Mouse (Mus musculus) layer of hippocampus, postnatal 10 days (tissue): ENCODE data around the gene Mrln. TPM values are rescaled to one million over a fixed set of nuclear protein-coding genes. Genes with fewer than 3 reads are reported as not detected.

Experiments used
- DNase-seq, 2 experiments: peaks; one replicate each; pipeline ENCODE4 v3.0.0; 2021; ENCODE audit warnings: low spot score in 2 of 2
- long read RNA-seq: library from polyadenylated mRNA; stranded (forward); transcript quantifications from one replicate; pipeline ENCODE4 v2.0.0, GENCODE M21; 2023
- total RNA-seq, 2 experiments: library from RNA; stranded (reverse); gene quantifications; 2 replicates each; pipeline ENCODE4 v1.2.3; 2021

Gene Mrln
- 1 to 10 TPM in 1 of 2 experiments, not detected in 1; 1.6 TPM for total RNA-seq
- long read RNA-seq, partial matches to known transcripts = 0 of 1 reads
- long read RNA-seq, other reads (novel, unspliced or antisense) = 0 of 1 reads

DNA sequence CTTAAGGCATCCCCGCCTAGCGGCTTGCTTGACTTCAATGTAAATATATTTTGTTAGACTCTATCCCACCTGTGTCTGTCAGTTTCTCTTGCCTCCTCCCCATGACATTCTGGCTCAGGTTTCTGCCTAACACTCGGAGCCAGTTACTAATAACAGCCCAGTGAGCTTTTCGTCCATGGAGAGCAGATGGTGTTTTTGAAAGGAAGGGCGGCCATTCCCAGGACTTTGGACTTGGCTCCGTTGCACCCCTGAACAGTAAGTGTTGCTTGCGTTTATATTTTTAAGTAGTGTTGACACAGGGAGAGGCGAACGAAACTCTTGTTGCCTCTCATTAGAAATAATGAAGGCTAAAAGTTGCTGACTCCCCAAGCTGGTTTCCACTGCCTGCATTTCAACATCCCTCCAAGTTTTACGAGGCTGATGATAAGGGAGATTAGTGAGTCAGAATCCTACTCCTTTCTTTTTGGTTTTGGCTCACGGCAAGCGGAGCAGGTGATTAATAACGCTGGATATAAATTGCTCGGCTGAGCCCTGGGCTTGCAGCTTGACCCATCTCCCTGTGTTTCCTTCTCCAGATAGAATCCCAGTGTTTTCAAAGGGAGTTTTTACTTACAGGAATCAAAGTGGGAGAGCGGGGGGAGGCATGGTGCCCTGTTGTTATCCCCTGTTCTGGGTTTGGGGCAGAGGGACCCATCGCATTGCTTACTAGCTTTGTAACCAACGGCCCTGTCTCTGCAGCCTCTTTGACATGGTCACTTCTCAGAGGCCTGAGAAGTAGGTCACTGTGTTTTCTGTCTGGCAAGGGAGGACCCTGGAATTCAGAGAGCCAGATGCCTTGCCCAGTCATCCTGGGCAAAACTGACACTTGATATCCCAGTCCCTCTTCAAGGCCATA, at the start of gene Mrln:
Gene Mrln (plus strand): TSS at position 160 of the 895 bp plus-strand sequence.
- no peak for DNase-seq

DNA sequence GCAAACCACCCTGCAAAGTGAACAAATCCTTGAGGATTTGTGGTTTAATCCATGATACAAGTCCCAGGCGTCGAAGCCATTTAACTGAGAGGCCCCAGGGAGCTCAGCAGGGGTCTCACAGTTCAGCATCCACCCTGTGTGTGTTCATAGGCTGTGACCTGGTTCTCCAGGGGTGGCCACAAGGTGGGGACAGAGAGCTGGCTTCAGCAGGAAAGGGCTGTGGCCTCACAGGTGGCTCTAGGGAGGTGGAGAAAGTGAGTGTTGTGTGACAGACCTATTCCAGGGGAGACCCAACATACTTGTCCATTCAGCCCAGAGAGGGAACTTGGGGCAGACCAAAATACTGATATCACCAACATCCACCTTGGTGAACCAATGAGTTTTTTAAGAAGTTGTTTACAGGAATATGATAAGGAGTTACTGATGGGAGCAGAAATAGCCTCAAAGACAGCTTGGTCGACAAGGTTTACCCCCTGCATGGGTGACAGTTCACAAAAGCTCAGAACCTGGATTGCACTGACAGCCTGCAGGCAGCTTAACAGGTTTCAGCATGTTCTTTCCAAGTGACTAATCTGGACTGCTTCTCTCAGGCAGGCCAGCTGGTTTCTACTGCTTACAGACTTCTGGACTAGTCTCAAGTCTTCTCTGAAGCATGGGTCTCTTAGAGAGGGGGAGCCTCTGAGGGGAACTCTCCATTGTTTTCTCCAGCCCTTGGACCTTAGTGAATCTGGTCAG, 47.9 kb upstream of the Mrln start:
- DNase-seq = no peak

DNA sequence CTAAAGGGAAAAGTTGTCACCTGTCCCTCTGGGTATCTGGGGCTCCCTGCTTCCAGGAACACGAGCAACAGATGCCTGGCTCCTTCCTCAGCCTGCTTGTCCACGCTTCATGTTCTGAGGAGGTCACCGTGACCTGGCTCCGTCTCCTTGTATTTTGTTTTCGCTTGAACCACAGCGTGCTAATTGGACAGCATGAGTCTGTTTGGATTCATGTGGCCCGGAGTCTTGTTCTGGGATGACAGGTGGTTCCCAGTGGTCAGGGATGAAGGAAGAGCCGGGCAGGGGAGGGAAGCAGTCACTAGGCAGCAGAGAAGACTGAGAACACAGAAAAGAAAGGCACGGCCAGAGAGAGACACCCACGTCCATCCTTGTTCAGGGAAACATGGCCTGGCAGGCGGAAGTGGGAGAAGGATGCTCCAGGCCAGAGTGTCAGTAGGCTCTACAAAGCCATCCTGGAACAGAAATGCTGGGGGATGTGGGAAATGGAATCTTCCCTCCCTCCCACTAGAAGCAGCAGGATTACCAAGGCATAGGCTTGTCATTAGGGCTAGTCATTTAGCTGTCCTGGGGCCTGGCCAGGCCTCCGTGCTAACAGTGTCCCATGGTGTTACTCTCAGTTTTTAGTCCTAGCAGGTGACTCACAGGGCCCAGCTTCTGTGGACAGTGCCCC, 44.7 kb upstream of the Mrln start:
- DNase-seq = no peak

DNA sequence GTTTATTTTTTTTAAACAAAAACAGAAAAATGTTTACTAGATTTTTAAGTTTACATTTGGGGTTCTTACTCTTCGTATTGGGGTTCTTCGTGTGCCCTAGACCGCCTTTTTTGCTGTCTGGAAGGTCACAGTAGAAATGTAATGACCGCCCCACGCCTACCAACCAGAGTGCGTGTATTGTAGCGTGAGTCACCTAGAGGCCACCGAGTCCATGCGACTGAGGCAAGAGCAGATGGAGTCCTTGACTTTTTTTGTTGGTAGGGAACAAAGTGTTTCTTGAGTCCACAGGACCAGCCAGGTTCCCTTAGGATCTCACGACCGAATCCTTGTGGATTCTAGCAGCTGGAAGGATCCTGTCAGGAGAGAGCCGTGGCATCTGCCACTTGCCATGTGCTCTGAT, 43.7 kb upstream of the Mrln start:
- no peak for DNase-seq

DNA sequence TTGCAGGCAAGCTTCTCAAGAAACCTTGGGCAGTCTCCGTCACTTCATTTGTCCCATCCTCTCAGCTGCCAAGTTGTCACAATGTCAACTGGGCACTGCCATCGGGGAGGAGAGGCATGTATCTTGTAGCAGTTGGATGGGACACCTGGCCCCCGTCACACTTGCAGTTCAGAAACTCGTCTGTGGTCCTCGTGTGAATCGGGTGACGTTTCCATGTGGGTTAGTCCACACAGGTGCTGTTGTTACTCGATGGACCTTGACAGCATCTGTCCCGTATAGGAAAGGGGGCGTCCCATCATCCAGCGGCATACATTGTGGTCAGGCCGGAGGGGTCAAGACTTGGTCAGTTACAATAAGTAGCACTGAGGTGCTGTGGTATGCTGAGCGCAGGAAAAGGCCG, 43.0 kb upstream of the Mrln start:
- DNase-seq = no peak

DNA sequence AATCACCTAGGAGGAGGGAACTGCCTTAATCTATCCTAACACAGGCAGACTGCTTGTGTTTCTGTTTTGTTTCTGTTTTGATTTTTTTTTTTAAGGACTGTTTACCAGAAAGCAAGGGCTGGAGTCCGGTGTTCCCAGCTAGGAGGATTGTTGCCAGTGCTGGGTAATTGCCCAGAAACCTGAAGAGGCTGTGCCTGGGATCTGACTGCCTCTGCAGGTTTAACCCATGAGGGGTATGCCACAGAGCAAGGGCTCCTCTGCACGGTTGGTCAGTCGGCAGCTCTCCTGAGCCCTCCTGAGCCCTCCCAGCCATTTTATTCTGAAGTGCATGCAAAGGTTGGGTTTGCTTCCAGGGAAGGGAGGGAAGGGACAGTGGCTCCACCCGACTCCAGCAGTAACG, 40.8 kb upstream of the Mrln start:
- no peak for DNase-seq

DNA sequence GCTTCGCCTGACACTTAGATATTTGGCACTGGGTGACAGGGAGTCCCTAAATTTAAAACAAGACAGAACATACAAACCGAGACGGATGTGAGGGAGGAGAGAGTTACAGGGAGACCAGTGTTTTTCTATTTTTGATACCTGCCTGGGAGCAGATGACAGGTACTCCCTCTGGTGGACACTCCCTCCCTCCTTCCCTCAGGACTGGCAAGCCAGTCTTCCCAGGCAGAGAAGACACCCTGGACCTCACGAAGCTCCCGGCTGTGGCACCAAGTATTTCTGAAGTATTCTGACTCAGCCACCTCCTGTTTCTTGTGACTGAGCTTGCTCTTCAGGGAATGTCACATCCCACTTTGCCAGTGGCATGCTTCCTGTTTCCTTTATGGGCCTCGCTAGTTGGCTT, 38.6 kb upstream of the Mrln start:
- no peak for DNase-seq

DNA sequence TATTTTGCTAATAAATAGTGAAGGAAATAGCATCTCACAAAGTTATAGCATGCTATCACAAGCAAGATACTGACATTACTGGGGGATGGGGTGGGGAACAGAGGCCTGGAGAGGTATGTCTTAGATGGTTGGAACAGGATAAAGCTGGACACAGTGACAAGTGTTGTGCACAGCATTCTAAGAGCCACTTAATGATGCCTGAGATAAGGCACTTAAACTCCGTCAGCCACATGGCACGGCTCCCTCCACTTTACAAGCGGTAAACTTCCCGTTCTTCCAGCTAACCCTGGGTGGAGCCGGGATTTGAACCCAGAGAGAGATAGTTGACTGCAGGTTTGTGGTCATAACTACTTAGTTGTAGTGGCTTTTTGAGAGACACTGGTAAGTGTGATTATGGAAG, 38.0 kb upstream of the Mrln start:
- DNase-seq = no peak

DNA sequence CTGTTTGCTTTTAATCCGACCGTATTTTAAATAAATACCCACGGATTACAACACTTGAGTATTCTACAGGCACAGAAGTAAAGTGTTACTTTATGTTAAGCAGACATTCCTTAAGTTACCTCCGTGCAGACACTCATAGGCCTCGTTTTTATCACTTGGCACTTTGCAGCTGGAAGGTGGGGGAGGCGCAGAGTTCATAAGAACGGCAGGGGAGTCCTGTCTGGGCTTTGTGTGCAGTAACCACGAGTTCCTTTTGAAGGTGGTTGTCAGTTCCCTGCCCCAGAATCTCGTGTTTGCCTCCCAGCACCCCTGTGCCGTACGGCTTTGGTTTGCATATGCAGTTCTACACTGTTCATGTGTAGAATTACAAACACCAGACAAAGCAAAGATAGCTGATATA, 36.8 kb upstream of the Mrln start:
- DNase-seq = no peak

DNA sequence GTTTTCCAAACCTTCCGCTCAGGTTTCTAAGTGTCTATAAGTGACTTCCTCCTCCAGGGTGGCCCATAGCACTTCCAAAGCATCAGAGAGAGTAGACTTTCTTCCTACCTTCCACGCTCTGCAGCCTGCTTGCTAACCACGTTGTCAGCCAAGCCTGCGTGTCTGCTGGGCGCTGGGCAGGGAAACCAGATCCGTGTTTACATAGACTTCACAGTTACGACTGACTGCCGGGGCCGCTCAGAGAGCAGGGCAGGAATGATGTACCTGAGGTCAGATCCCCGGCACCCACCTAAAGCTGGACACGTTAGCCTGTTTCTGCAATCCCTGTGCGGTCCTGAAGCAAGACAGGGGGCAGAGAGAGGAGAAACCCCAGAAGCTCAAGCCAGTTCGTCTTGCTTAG, 36.1 kb upstream of the Mrln start:
- no peak for DNase-seq

DNA sequence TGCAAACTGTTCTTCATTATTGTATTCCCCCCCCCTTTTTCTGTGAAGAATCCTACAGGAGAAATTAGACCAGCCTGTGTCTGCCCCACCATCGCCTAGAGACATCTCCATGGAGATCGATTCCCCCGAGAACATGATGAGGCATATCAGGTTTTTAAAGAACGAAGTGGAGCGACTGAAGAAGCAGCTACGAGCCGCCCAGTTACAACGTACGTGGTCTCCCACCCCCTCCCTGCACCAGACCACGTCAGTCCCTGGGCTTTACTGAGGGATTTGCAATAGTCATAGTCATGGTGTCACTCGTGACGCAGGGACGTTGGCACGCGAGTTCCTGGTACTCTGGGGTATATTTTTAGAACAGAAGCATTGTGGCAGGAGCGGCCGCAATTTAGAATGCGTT, 35.4 kb upstream of the Mrln start:
- DNase-seq = peak in 1 of 2 experiments; percentile 27

DNA sequence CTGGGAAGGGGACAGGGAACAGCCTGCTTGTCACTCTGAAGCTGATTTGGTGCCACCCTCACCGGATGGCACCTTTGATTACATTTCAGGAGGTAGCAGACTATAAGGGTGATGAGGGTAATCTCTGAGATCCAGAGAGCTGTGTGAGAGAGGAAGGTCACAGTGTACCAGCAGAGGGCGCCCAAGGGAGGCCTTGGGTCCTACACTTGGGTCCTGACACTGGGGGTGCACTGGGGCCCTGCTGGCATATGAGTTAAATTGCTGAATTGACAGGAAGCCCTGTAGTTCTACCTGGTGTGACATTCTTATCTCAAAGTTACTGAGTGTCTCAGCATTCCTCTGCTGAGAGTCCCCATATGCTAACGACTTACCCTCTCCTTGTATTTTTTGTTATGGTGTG, 31.1 kb upstream of the Mrln start:
- DNase-seq = peak; percentile 63 to 75

DNA sequence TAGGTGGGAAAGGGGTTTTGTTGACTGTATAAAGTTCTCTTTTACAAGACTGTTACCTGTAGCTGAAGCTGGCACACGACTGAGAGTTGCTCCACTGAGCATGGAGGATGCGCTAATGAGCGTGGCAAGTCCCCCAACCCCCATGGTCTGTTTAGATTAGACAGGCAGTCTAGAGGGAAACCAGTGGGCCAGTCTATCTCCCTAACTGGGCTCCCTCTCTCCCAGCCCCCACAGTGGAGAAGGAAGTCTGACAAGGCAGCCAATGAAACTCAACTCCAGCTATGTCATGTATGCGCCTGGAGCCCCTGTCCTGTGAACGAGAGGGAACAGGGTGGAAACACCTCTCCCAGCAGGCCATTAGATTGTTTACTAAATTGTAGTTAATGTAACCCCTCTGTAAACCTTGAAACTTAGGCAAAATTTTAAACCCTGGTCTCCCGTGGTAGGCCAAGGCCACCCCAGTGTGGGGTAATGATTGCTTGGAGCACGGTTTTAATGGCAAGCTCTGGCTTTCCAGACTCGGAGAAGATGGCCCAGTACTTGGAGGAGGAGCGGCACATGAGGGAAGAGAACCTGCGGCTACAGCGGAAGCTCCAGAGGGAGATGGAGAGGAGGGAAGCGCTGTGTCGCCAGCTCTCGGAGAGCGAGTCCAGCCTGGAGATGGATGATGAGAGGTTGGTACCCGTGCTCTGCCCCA, 29.8 kb upstream of the Mrln start:
- no peak for DNase-seq

DNA sequence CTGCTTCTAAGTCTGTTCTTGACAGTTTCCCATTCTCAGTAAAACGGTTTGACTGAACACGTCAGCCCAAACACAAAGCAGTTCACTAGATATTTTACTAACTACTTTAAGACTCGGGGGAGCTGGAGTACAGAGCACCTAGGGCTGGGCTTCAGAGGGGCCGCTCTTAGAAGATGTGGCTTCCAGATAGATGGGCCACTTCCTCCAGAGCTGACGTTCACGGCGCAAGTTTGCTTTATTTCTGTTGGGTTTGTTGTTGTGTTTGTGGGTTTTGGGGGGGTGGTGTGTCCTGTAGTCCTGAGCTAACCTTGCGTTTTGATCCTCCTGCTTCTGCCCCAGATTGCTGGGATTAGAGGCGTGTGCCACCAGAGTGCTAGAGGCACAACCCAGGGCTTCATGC, 23.7 kb upstream of the Mrln start:
- DNase-seq = no peak

DNA sequence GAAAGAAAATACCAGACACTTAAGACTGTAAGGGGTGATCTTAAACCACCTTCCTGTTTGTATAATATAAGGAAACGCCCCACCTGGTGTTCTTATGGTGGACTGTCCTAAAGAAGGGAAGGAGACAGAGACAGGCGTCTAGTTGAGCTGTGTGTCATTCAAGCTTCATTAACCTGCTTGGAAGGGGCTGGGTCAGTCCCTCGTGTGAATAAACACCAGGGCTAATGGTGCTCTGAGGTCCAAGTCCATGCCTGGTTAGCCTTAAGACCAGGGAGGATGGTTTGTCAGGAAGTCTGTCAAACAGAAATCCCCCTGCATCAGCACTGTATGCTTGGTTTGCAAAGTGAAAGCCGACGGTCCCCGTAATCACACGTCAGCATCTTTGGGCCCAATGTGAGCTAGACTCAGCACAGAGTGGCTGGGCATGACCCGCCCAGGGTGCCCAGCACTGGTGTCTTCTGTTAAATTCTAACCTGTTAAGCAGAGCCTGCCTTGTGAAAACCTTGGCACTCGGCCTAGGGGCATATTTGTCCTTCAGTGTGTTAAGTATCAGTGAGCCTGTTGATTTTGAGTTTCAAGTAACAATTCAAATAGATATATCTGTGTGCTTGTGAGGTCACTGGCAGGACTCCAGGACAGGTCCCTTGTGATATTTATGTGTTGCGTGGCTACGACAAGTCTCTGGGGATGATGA, 23.0 kb upstream of the Mrln start:
- DNase-seq = no peak

DNA sequence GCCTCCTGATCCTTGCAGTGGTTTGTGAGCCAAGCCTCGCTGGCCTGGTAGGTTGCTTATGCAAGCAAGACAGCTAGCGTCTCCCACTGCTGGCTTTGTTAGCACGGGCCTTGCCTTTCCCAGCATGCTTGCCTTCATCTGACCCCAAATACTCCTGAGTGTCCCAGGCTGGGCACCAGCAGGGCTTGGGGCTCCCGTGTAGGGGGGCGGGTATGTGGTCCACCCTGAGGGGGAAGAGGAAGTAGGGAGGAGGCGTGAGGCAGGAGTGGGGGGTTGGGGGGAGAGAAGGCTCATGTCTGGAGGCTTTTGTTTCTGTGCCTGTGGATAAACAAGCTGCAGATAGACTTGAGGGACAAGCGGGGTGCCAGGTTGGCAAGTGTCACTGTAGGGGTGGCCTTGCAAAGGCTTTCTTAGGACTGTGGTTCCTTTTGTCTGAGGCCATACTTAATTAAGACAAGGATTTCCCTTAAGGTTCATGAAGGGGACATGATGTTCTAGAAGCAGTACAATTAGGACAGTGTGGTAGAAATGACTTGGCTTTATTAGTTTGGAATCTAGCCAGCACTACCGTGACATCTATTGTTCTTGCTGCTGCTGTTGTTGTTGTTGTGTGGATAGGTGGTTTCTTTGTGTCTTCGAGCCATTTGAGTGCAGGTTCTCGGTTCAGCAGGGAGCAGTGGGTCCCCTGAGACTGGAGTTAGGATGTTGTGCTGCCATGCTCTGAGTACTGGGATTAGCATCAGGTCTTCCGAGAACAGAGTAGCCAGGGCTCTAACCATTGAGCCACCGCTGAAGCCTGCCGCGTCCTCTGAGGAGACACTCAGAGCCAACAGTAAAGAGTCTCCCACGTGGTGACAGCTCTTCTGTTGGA, 21.0 kb upstream of the Mrln start:
- DNase-seq = peak in 1 of 2 experiments; percentile 38

DNA sequence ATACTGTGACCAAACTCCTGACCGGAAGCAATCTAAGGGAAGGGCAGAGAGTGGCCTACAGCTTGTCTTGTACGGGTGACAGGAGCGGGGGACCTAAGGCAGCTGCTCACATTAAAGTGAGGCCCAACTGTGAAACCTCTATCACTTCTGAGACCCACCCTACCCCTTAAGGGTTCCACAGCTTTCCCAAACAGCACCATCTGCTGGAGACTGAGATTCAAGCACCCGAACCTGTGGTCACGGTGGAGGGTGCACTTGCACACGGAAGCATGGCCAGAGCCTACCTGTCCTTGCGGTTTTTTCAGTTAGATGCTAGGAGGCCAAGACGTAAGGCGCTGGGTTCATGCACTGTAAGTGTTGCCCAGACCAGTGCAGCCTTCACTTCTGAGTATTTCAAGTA, 18.3 kb upstream of the Mrln start:
- DNase-seq = peak; percentile 52 to 58

DNA sequence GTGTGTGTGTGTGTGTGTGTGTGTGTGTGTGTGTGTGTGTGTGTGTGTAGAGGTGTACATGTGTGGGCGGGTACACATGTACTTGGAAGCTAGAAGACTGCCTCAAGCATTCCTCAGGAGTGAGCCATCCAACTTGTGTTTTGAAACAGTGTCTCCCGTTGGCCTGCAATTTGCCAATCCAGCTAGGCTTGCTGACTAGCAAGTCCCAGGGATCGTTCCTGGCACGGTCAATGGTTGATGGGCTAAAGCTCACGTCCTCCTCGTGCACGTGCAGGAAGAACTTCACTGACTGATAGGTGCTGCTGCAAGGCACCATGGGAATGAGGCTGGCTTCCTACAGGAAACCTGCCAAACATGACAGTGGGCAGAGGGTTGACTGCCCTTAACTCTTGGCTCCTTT, 17.9 kb upstream of the Mrln start:
- DNase-seq = no peak

DNA sequence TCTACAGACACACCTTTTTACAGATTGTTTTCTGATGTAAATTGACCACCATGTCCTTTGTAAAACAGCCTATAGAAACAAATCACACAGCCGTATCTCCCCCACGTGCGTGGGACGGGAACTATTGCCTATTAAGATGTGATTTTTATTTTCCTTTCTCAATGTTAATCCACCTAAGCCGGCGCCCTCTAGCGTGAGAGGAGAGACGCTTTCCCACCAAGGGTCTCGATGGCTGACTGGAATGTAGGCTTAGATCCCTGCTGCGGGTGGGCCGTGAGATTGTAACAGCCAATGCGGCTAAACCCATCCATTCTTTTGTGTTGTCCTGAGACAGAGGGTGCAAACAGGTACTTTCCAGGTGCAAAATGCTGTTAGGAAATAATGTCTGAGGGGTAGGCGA, 14.6 kb upstream of the Mrln start:
- no peak for DNase-seq

DNA sequence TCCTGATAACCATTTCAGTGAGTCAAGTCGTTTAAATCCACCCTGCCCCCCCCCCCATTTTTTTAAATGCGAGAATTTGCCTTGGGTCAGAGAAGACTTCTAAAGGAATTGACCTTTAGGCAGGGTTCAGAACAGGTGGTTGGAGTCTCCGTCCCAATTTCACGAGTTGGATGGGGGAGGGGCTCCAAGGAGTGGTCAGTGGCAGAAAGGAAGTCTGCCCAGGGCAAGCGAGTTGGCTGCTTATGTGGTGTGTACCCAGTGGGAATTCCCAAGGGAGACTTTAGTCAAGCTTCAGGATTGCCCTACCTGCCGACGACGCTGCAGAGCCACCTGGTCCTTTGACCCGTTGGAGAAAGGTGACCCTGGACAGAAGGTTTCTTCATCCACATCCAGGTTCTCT, 10.2 kb upstream of the Mrln start:
- DNase-seq = no peak
